Mouse (Mus musculus) E14TG2a.4 (cell line): Measurements from ENCODE around the gene Zfp652.

Source experiments
- H3K27me3 ChIP-seq: 2 replicates; pipeline ENCODE4 v1.6.1; 2014; ENCODE audit warnings: low read length, control low read depth; ENCODE audit not compliant: insufficient read depth
- H3K36me3 ChIP-seq: 2 replicates; pipeline ENCODE4 v1.6.1; 2014; ENCODE audit warnings: low read length, control low read depth; ENCODE audit not compliant: insufficient read depth
- H3K4me1 ChIP-seq: replicated peaks from 2 replicates; pipeline ENCODE4 v1.6.1; 2014; ENCODE audit warnings: low read depth, low read length, control low read depth
- H3K4me3 ChIP-seq: replicated peaks from 2 replicates; pipeline ENCODE4 v1.5.1; 2014; ENCODE audit warnings: mild to moderate bottlenecking, low read length
- H3K9me3 ChIP-seq: 2 replicates; pipeline ENCODE4 v1.6.1; 2014; ENCODE audit warnings: low read length, control low read depth
- CTCF ChIP-seq: conservative IDR thresholded peaks from 2 replicates; pipeline ENCODE4 v1.5.1; 2014; ENCODE audit warnings: low read length
- NANOG ChIP-seq: IDR thresholded peaks from 2 replicates; pipeline ENCODE4 v1.6.1; 2014; ENCODE audit warnings: borderline replicate concordance, low read length, mixed read lengths
- POU5F1 ChIP-seq: IDR thresholded peaks from 2 replicates; pipeline ENCODE4 v1.6.1; 2014; ENCODE audit warnings: low read length, borderline replicate concordance

Zfp652 gene

GRCm38 (mm10) chr11:95783457-95783856, 71.0 kb downstream of the Zfp652 start:
- TF ChIP-seq CTCF (no peak), NANOG (no peak), POU5F1 (no peak)
- Histone ChIP-seq H3K27me3 (no peaks in the 10 kb centered on the region), H3K36me3 (no peaks in the 10 kb centered on the region), H3K9me3 (no peaks in the 10 kb centered on the region), H3K4me1 (peaks cover 28% of the 10 kb centered on the region), H3K4me3 (no peak overlapping the region)

DNA sequence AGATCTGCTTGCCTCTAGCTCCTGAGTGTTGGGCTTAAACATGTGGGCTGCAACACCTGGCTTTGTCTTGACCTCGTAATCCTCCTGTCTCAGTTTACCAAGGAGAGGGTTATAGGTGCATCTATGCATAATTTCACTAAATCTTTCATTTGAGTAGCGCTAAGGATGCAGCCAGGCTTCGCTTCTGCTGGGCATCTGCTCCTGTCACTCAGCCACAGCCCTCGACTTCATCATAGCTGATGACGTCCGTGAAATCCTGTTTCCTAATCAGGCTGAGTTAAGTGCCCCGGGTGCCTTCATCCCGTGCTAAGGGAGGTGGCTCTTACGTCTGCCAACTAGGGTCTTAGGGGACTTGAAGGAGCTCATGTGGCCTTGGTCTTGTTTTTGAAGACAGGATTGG, 71.5 kb downstream of the Zfp652 start:
- TF ChIP-seq NANOG (no peak), CTCF (no peak), POU5F1 (no peak)
- Histone ChIP-seq H3K27me3 (no peaks in the 10 kb centered on the region), H3K4me1 (peaks cover 24% of the 10 kb centered on the region), H3K4me3 (no peak overlapping the region), H3K9me3 (no peaks in the 10 kb centered on the region), H3K36me3 (no peaks in the 10 kb centered on the region)

DNA sequence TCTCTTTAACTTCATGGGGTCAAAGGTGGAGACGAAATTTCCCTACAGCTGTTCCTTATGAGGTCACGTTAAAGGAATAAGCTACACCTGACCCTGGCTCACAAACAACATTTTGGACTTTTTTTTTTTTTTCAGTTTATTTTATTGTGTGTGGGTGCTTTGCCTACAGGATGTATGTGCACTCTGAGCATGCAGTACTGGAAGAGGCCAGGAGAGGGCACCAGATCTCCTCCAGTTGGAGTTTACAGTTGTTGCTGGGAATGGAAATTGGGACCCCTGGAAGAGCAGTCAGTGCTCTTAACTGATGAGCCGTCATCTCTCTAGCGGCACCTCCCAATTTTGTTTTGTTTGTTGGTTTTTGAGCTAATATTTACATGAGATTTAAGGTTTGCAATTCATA, 73.2 kb downstream of the Zfp652 start:
- H3K36me3 ChIP-seq, result no peaks in the 10 kb centered on the region
- no peak overlapping the region for H3K4me3 ChIP-seq
- no peak for TF ChIP-seq POU5F1
- TF ChIP-seq CTCF, result peak; percentile 95
- H3K9me3 ChIP-seq, result no peaks in the 10 kb centered on the region
- H3K27me3 ChIP-seq, result no peaks in the 10 kb centered on the region
- H3K4me1 ChIP-seq, result peaks cover 25% of the 10 kb centered on the region

GRCm38 (mm10) chr11:95786511-95786910, 74.0 kb downstream of the Zfp652 start:
- peaks cover 22% of the 10 kb centered on the region for H3K4me1 ChIP-seq
- no peaks in the 10 kb centered on the region for H3K36me3 ChIP-seq
- no peaks in the 10 kb centered on the region for H3K9me3 ChIP-seq
- no peak for TF ChIP-seq NANOG
- TF ChIP-seq POU5F1, result no peak
- no peak for TF ChIP-seq CTCF
- no peak overlapping the region for H3K4me3 ChIP-seq
- H3K27me3 ChIP-seq, result no peaks in the 10 kb centered on the region

DNA sequence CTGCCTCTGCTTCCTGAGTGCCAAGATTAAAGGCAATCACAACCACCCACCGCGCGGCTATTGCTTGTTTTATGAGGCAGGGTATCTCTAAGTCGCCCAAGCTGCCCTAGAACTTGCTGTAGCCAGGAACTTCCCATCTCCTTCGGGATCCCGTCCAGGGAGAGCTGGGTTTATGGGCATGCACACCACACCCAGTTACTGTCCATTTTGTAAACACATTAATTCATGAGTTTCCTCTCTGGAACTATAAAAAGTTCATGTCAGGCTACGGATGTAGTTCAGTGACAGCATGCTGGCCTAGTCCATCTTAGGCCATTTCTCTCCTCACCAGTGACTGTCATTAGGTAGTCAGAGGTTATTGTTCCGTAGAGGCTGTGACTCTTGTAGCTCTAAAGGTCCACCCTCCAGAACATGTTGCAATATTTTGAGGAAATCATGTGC, 77.0 kb downstream of the Zfp652 start:
- Histone ChIP-seq H3K4me3 (no peak overlapping the region), H3K36me3 (no peaks in the 10 kb centered on the region), H3K27me3 (peaks cover 14% of the 10 kb centered on the region), H3K4me1 (peaks cover 22% of the 10 kb centered on the region), H3K9me3 (no peaks in the 10 kb centered on the region)
- no peak for TF ChIP-seq POU5F1
- no peak for TF ChIP-seq NANOG
- no peak for TF ChIP-seq CTCF

DNA sequence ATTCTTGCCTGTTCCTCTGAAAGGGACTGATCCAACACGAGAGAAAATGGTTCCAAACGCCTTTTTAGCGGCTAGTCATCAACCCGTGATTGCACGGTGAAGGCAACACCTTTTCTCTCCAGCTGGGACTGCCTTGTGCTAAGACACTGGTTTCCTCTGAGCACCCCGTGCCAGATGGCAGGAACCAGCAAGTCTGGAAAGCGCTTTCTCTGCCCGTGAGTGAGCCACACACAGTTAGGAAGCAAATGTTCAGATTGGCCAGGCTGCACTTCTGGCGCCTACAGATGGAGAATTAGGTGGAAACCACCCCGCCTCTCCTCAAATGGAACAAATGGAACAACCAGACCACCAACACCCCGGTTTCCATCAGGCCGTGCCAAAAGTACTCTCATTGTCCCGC, 79.3 kb downstream of the Zfp652 start:
- no peak for TF ChIP-seq NANOG
- H3K4me1 ChIP-seq, result peaks cover 19% of the 10 kb centered on the region
- no peak overlapping the region for H3K4me3 ChIP-seq
- no peaks in the 10 kb centered on the region for H3K36me3 ChIP-seq
- no peaks in the 10 kb centered on the region for H3K9me3 ChIP-seq
- H3K27me3 ChIP-seq, result peaks cover 32% of the 10 kb centered on the region

- Histone ChIP-seq H3K36me3 (no peaks in the 10 kb centered on the region), H3K9me3 (no peaks in the 10 kb centered on the region), H3K4me3 (no peak overlapping the region), H3K27me3 (peaks cover 43% of the 10 kb centered on the region), H3K4me1 (peaks cover 24% of the 10 kb centered on the region)
- TF ChIP-seq CTCF (no peak), POU5F1 (no peak), NANOG (no peak)
Observed at GRCm38 (mm10) chr11:95792950-95793509, 80.6 kb downstream of the Zfp652 start.

GRCm38 (mm10) chr11:95794201-95794600, 81.7 kb downstream of the Zfp652 start:
- Histone ChIP-seq H3K36me3 (no peaks in the 10 kb centered on the region), H3K4me1 (peaks cover 21% of the 10 kb centered on the region), H3K9me3 (no peaks in the 10 kb centered on the region), H3K4me3 (no peak overlapping the region), H3K27me3 (peaks cover 50% of the 10 kb centered on the region)
- TF ChIP-seq NANOG (no peak), POU5F1 (no peak)

DNA sequence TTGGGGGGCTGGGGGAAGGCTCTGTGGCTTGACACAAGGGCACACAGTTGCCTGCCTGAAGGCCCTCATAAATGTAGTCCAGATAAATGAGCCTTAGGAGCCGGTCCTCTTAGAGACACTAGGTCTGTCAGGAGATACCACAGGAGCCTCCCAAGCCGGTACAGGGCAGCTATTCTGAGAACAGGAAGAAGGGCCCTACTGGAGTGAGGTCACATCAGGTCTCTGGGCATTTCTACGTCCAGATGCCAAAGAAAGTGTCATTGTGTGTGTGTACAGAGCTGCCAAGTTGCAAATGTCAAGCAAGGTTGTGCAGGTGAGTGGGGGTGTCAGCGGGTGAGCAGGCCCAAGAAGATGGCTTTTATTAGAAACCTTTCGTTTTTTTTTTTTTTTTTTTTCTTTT, 83.1 kb downstream of the Zfp652 start:
- TF ChIP-seq POU5F1, result no peak
- no peak for TF ChIP-seq NANOG
- TF ChIP-seq CTCF, result no peak
- H3K4me1 ChIP-seq, result peaks cover 19% of the 10 kb centered on the region
- H3K4me3 ChIP-seq, result no peak overlapping the region
- no peaks in the 10 kb centered on the region for H3K36me3 ChIP-seq
- H3K27me3 ChIP-seq, result peaks cover 54% of the 10 kb centered on the region
- no peaks in the 10 kb centered on the region for H3K9me3 ChIP-seq
